Mouse (Mus musculus) heart, embryonic 12.5 days (tissue): ENCODE results near the gene Vmn1r119. TPM values are rescaled to one million over a fixed set of nuclear protein-coding genes. Genes with fewer than 3 reads are reported as not detected.
"Not testable (repeated sequence)": the region's sequence is repeated elsewhere in the genome, so short reads cannot be mapped to it uniquely, and the experiment has no call there.

ENCODE experiments used
- ATAC-seq: fragments of 200-750 bp; cut with Nextera tagmentation; 2 replicates; pipeline ENCODE4 v1.8.0; 2017; ENCODE audit warnings: moderate TSS enrichment, moderate library complexity; ENCODE audit not compliant: insufficient number of reproducible peaks, low FRiP score
- H3K27ac ChIP-seq: fragments of 300-500 bp; sonication (generic); 2 replicates; pipeline ENCODE4 v1.5.1; 2016; ENCODE audit warnings: mild to moderate bottlenecking, moderate library complexity; ENCODE audit not compliant: poor library complexity, severe bottlenecking
- H3K27me3 ChIP-seq: fragments of 300-500 bp; sonication (generic); replicated peaks from 2 replicates; pipeline ENCODE4 v1.6.1; 2016; ENCODE audit warnings: mild to moderate bottlenecking, moderate library complexity
- H3K36me3 ChIP-seq: fragments of 300-500 bp; sonication (generic); 2 replicates; pipeline ENCODE4 v1.6.1; 2016; ENCODE audit warnings: mild to moderate bottlenecking, moderate library complexity
- H3K4me1 ChIP-seq: fragments of 300-500 bp; sonication (generic); replicated peaks from 2 replicates; pipeline ENCODE4 v1.6.1; 2016; ENCODE audit warnings: mild to moderate bottlenecking
- H3K4me2 ChIP-seq: fragments of 300-500 bp; sonication (generic); 2 replicates; pipeline ENCODE4 v1.6.1; 2016; ENCODE audit warnings: mild to moderate bottlenecking, moderate library complexity
- H3K4me3 ChIP-seq: fragments of 300-500 bp; sonication (generic); 2 replicates; pipeline ENCODE4 v1.5.1; 2016; ENCODE audit warnings: mild to moderate bottlenecking
- H3K9ac ChIP-seq: fragments of 300-500 bp; sonication (generic); 2 replicates; pipeline ENCODE4 v1.6.1; 2016; ENCODE audit warnings: mild to moderate bottlenecking, moderate library complexity
- H3K9me3 ChIP-seq: fragments of 300-500 bp; sonication (generic); replicated peaks from 2 replicates; pipeline ENCODE4 v1.6.1; 2016; ENCODE audit warnings: mild to moderate bottlenecking, moderate library complexity
- WGBS: fragments of 180-500 bp; shearing (Covaris S2); methylation state at CpG from one replicate; pipeline ENCODE4 v1.1.7; 2016; 5-methylcytosine and 5-hydroxymethylcytosine counted together
- polyA plus RNA-seq: library from polyadenylated mRNA; unstranded; fragments of >200 nt; fragmentation: Nextera tagmentation; extraction: Ambion mirVana; gene quantifications from 2 replicates; pipeline ENCODE4 v1.2.1, GENCODE M21; 2016

Gene Vmn1r119
- polyA plus RNA-seq = not detected in 2 replicates

DNA sequence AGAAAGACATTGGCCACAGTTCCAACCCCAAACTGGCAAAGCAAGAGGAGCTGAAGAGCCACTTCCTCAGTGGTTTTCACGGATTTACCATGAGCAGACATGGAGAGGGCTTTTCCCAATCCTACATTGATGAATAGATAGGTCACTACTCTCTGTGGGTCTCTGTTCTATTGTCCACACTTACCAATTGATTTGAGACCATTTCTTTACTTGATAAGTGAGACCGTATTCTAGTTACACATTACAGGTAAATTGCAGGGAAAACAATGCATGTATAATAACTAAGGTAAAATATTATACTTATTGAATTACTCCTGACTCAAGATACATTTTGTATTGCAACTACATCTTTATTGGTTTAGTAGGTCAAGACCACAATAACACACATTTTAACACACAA is at the start of gene Vmn1r119:
TSS of gene Vmn1r119 (minus strand) at position 101 of the 400 bp plus-strand sequence.
- no CpG with 5 or more reads among the region's 2 CpGs for WGBS
- H3K4me1 ChIP-seq, H3K9ac ChIP-seq, H3K27ac ChIP-seq, H3K4me2 ChIP-seq, ATAC-seq, H3K27me3 ChIP-seq, H3K9me3 ChIP-seq, H3K36me3 ChIP-seq, H3K4me3 ChIP-seq: not testable (repeated sequence)

DNA sequence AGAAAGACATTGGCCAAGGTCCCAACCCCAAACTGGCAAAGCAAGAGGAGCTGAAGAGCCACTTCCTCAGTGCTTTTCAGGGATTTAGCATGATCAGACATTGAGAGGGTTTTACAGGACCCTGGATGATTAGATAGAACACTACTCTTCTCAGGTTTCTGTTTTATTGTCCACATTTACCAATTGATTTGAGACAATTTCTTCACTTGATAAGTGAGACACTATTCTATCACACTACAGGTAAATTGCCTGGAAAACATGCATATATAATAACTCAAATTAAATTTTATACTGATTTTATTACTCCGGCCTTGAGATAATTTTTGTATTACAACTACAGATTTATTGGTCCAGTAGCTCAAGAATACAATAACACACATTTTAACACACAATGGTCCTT is 41.4 kb upstream of the Vmn1r119 start, which contains the start of gene Vmn1r120:
TSS of gene Vmn1r120 (minus strand) at position 101 of the 400 bp plus-strand sequence.
- H3K4me2 ChIP-seq, H3K9me3 ChIP-seq, H3K27ac ChIP-seq, H3K36me3 ChIP-seq, ATAC-seq, H3K4me1 ChIP-seq, H3K9ac ChIP-seq, H3K27me3 ChIP-seq, H3K4me3 ChIP-seq: not testable (repeated sequence)
- 76% methylated on average over 1 of the region's 1 CpGs for WGBS

Other genes with a start within 250 kb of the Vmn1r119 start
- not detected in 2 replicates for gene Vmn1r112, start 241.3 kb downstream of the Vmn1r119 start, polyA plus RNA-seq
- gene Vmn1r113, start 225.2 kb downstream of the Vmn1r119 start, polyA plus RNA-seq = not detected in 2 replicates
- gene Vmn1r114, start 200.3 kb downstream of the Vmn1r119 start, polyA plus RNA-seq = not detected in 2 replicates
- not detected in 2 replicates for gene Vmn1r115, start 167.5 kb downstream of the Vmn1r119 start, polyA plus RNA-seq
- gene Vmn1r116, start 140.2 kb downstream of the Vmn1r119 start, polyA plus RNA-seq = not detected in 2 replicates
- gene Vmn1r117, start 128.3 kb downstream of the Vmn1r119 start, polyA plus RNA-seq = not detected in 2 replicates
- gene Vmn1r118, start 100.1 kb downstream of the Vmn1r119 start, polyA plus RNA-seq = not detected in 2 replicates
- not detected in 2 replicates for gene Vmn1r120, start 41.3 kb upstream of the Vmn1r119 start, polyA plus RNA-seq
- not detected in 2 replicates for gene Vmn1r121, start 86.1 kb upstream of the Vmn1r119 start, polyA plus RNA-seq
- gene Vmn1r122, start 121.7 kb upstream of the Vmn1r119 start, polyA plus RNA-seq = not detected in 2 replicates
- gene Vmn1r123, start 149.7 kb upstream of the Vmn1r119 start, polyA plus RNA-seq = not detected in 2 replicates
- not detected in 2 replicates for gene Gm5157, start 178.0 kb upstream of the Vmn1r119 start, polyA plus RNA-seq
- gene Vmn1r124, start 248.2 kb upstream of the Vmn1r119 start, polyA plus RNA-seq = not detected in 2 replicates